Mouse (Mus musculus) thymus, adult 2 months (tissue): ENCODE data around the gene Baiap2l2. TPM values are rescaled to one million over a fixed set of nuclear protein-coding genes. Genes with fewer than 3 reads are reported as not detected.

ENCODE experiments used
- DNase-seq: peaks from one replicate; pipeline ENCODE4 v3.0.0; 2021
- H3K27ac ChIP-seq: fragments of 200-500 bp; 2 replicates; pipeline ENCODE4 v1.5.1; 2012; ENCODE audit warnings: low read length, control low read depth; ENCODE audit not compliant: control insufficient read depth, insufficient read depth
- H3K27me3 ChIP-seq: fragments of 200-500 bp; 2 replicates; pipeline ENCODE4 v1.6.1; 2012; ENCODE audit warnings: mild to moderate bottlenecking, low read length, moderate library complexity, mixed read lengths; ENCODE audit not compliant: control insufficient read depth, insufficient read depth
- H3K36me3 ChIP-seq: fragments of 200-500 bp; 2 replicates; pipeline ENCODE4 v1.6.1; 2012; ENCODE audit warnings: mild to moderate bottlenecking, low read length, moderate library complexity; ENCODE audit not compliant: control insufficient read depth, insufficient read depth
- H3K4me1 ChIP-seq: fragments of 200-500 bp; replicated peaks from 2 replicates; pipeline ENCODE4 v1.6.1; 2012; ENCODE audit warnings: low read length; ENCODE audit not compliant: control insufficient read depth, insufficient read depth
- H3K4me3 ChIP-seq: fragments of 200-500 bp; 2 replicates; pipeline ENCODE4 v1.5.1; 2012; ENCODE audit warnings: mild to moderate bottlenecking, low read length, control low read depth, moderate library complexity; ENCODE audit not compliant: control insufficient read depth, insufficient read depth
- CTCF ChIP-seq: fragments of 200-500 bp; IDR thresholded peaks from 2 replicates; pipeline ENCODE4 v1.5.1; 2012; ENCODE audit warnings: mild to moderate bottlenecking, control low read depth, low read length, moderate library complexity, borderline replicate concordance; ENCODE audit not compliant: control insufficient read depth, poor library complexity, insufficient read depth; ENCODE audit errors: extremely low read depth
- POLR2A ChIP-seq: fragments of 200-500 bp; IDR thresholded peaks from 2 replicates; pipeline ENCODE4 v1.6.1; 2012; ENCODE audit warnings: mild to moderate bottlenecking, low read length, control low read depth, moderate library complexity; ENCODE audit not compliant: control insufficient read depth, poor library complexity, insufficient read depth; ENCODE audit errors: extremely low read depth
- WGBS: fragments of 180-500 bp; shearing (Covaris S2); methylation state at CpG from one replicate; pipeline ENCODE4 v1.1.7; 2018; 5-methylcytosine and 5-hydroxymethylcytosine counted together
- polyA plus RNA-seq: library from polyadenylated mRNA; depleted of rRNA; stranded (reverse); fragments of >200 nt; gene quantifications from 2 replicates; pipeline ENCODE4 v1.2.3, GENCODE M21; 2012

The Baiap2l2 gene
- polyA plus RNA-seq, 1 experiment = 2.9 TPM

DNA sequence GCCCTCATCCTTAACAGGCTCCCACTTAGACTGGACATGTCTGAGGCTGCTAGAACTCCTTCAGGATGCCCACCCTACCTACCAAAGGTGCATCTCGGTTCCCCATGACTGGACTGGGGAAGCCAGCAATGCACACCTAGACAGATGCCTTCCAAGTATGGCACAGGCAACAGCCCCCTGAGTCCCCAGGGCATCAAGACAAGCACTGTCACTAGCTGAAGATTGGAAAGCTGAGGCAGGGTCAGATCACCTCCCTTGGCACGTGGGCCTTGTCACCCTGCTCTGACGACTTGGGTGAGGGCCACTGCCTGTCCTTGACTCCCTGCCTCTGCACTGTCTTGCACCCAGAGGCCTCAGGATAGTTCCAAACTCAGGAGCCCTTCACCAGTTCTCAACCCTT is 3.0 kb upstream of the Baiap2l2 start:
- no peak overlapping the region for H3K27ac ChIP-seq
- no peaks in the 10 kb centered on the region for H3K4me1 ChIP-seq
- 91% methylated on average over 3 of the region's 3 CpGs for WGBS
- H3K4me3 ChIP-seq = no peak overlapping the region
- H3K27me3 ChIP-seq = no peaks in the 10 kb centered on the region
- DNase-seq = no peak
- H3K36me3 ChIP-seq = 0 out of 2 replicates have a peak, but pooled peaks cover 3% of the 10 kb centered on the region
- TF ChIP-seq CTCF = no peak
- TF ChIP-seq POLR2A = no peak

GRCm38 (mm10) chr15:79287091-79287490 is 1.8 kb upstream of the Baiap2l2 start:
- Histone ChIP-seq H3K36me3 (0 out of 2 replicates have a peak, but pooled peaks cover 3% of the 10 kb centered on the region), H3K4me3 (no peak overlapping the region), H3K4me1 (no peaks in the 10 kb centered on the region), H3K27me3 (no peaks in the 10 kb centered on the region), H3K27ac (no peak overlapping the region)
- DNase-seq = no peak
- TF ChIP-seq POLR2A (no peak), CTCF (no peak)
- WGBS = 97% methylated on average over 7 of the region's 7 CpGs

DNA sequence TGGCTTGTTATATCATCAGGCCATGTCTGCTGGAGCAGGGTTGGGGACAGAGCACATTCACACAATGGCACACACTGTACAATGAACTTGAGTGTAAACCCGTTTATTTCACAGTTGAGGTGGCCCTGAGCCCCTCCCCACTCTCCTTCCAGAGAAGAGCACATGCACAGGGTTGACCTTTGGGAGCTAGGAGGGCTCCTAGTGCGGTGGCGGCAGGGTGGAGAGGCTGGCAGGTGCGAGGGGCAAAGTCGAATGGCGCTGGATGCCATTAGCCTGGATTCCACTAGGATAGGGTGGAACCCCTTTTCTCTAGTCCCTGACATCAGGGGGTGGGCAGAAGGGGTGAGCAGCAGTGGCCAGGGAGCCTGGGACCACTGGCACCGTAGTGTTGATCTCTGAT is 804 bp upstream of the Baiap2l2 start:
- no peak for DNase-seq
- 0 out of 2 replicates have a peak, but pooled peaks cover 3% of the 10 kb centered on the region for H3K36me3 ChIP-seq
- H3K4me3 ChIP-seq = no peak overlapping the region
- H3K4me1 ChIP-seq = peaks cover 6% of the 10 kb centered on the region
- H3K27ac ChIP-seq = no peak overlapping the region
- WGBS = 96% methylated on average over 7 of the region's 7 CpGs
- TF ChIP-seq POLR2A (no peak), CTCF (no peak)
- no peaks in the 10 kb centered on the region for H3K27me3 ChIP-seq

DNA sequence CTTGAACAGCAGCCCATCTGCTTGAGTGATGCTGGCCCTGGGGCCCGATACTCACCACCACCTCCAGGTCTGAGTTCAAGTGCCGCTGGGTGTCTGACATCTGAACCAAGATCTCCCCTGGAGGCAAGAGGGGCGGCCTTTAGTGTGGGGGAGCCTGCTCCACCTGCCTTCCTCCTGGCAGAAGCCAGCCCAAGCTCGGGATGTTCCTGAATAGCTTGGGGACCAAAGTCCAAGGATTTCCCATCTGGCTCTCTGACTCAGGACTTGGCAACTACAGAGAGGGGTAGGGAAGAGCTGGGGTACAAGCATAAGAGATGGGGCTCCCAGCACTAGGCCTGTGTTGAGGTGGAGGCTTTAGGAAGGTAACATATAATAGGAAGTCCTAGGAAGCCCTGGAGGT is 2.0 kb downstream of the Baiap2l2 start:
- TF ChIP-seq POLR2A (no peak), CTCF (no peak)
- 96% methylated on average over 4 of the region's 4 CpGs for WGBS
- no peak for DNase-seq
- Histone ChIP-seq H3K27me3 (no peaks in the 10 kb centered on the region), H3K4me3 (no peak overlapping the region), H3K27ac (no peak overlapping the region), H3K36me3 (0 out of 2 replicates have a peak, but pooled peaks cover 3% of the 10 kb centered on the region), H3K4me1 (peaks cover 12% of the 10 kb centered on the region)

- Histone ChIP-seq H3K4me1 (peaks cover 12% of the 10 kb centered on the region), H3K27me3 (no peaks in the 10 kb centered on the region), H3K36me3 (0 out of 2 replicates have a peak, but pooled peaks cover 3% of the 10 kb centered on the region), H3K4me3 (no peak overlapping the region), H3K27ac (no peak overlapping the region)
- DNase-seq = no peak
- TF ChIP-seq CTCF (no peak), POLR2A (no peak)
- WGBS = 97% methylated on average over 5 of the region's 5 CpGs
Measured at GRCm38 (mm10) chr15:79282434-79282833, 2.9 kb downstream of the Baiap2l2 start.

DNA sequence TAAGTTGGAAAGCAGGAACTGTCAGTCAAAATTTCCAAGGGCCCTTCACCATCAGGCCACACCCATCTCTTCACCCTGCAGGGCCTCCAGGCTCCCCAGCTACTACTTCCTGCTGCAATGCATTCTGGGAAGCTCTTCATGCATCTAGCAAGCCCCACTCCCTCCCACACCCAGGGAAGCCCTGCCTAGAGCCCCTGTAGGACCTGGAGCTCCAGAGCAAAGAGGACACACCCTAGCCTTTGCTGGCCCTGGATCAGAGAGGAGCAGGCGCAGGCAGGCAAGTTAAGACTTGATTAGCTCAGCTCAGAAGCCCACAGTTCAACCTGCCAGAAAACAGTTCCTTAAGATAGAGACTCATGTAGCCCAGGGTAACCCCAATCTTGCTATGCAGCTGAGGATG is 3.9 kb downstream of the Baiap2l2 start:
- 79% methylated on average over 1 of the region's 1 CpGs for WGBS

GRCm38 (mm10) chr15:79280850-79281249 is 4.5 kb downstream of the Baiap2l2 start:
- Histone ChIP-seq H3K36me3 (no peaks in the 10 kb centered on the region), H3K27ac (peak overlapping the region; percentile 12; the same call in 1 of the 2 replicates), H3K27me3 (no peaks in the 10 kb centered on the region), H3K4me3 (no peak overlapping the region), H3K4me1 (peaks cover 12% of the 10 kb centered on the region)
- TF ChIP-seq POLR2A (no peak), CTCF (peak; percentile 29; the same call in 1 of the 2 replicates)
- DNase-seq = no peak
- WGBS = 68% methylated on average over 5 of the region's 5 CpGs

More for the DNA sequence above, 3.9 kb downstream of the Baiap2l2 start:
- Histone ChIP-seq H3K4me3 (no peak overlapping the region), H3K4me1 (peaks cover 12% of the 10 kb centered on the region), H3K27me3 (no peaks in the 10 kb centered on the region), H3K36me3 (0 out of 2 replicates have a peak, but pooled peaks cover 1% of the 10 kb centered on the region), H3K27ac (no peak overlapping the region)
- DNase-seq = peak; percentile 68
- TF ChIP-seq CTCF = no peak
- TF ChIP-seq POLR2A = no peak
